Mouse (Mus musculus) lung, embryonic 15.5 days (tissue): ENCODE measurements at regions not wholly inside any gene's neighbourhood (a gene's known extent, or its start where the extent isn't known, plus 50 kb on each side); places are given as distances from the start of the nearest gene placed in this dataset.
"Not testable (repeated sequence)": the region's sequence is repeated elsewhere in the genome, so short reads cannot be mapped to it uniquely, and the experiment has no call there.

Experiments used
- ATAC-seq: fragments of 200-750 bp; cut with Nextera tagmentation; 2 replicates; pipeline ENCODE4 v1.8.0; 2017; ENCODE audit warnings: moderate number of reproducible peaks, borderline replicate concordance; ENCODE audit not compliant: low FRiP score, low TSS enrichment; ENCODE audit errors: extremely low read depth
- H3K27ac ChIP-seq: fragments of 300-500 bp; sonication (generic); 2 replicates; pipeline ENCODE4 v1.5.1; 2015; ENCODE audit warnings: moderate library complexity, mild to moderate bottlenecking, inconsistent platforms
- H3K27me3 ChIP-seq: fragments of 300-500 bp; sonication (generic); 2 replicates; pipeline ENCODE4 v1.6.1; 2015; ENCODE audit warnings: inconsistent platforms
- H3K36me3 ChIP-seq: fragments of 300-500 bp; sonication (generic); 2 replicates; pipeline ENCODE4 v1.6.1; 2015; ENCODE audit warnings: inconsistent platforms
- H3K4me1 ChIP-seq: fragments of 300-500 bp; sonication (generic); 2 replicates; pipeline ENCODE4 v1.6.1; 2015; ENCODE audit warnings: inconsistent platforms
- H3K4me2 ChIP-seq: fragments of 300-500 bp; sonication (generic); 2 replicates; pipeline ENCODE4 v1.6.1; 2015; ENCODE audit warnings: inconsistent platforms, mild to moderate bottlenecking, moderate library complexity
- H3K4me3 ChIP-seq: fragments of 300-500 bp; sonication (generic); 2 replicates; pipeline ENCODE4 v1.5.1; 2015; ENCODE audit warnings: mild to moderate bottlenecking, inconsistent platforms
- H3K9ac ChIP-seq: fragments of 300-500 bp; sonication (generic); 2 replicates; pipeline ENCODE4 v1.6.1; 2015; ENCODE audit warnings: inconsistent platforms
- H3K9me3 ChIP-seq: fragments of 300-500 bp; sonication (generic); 2 replicates; pipeline ENCODE4 v1.6.1; 2016; ENCODE audit warnings: inconsistent platforms
- WGBS: fragments of 180-500 bp; shearing (Covaris S2); methylation state at CpG from one replicate; pipeline ENCODE4 v1.1.7; 2015; 5-methylcytosine and 5-hydroxymethylcytosine counted together

- no peaks in the 10 kb centered on the region for H3K9me3 ChIP-seq
- no peak overlapping the region for H3K27ac ChIP-seq
- H3K4me1 ChIP-seq = no peaks in the 10 kb centered on the region
- no peaks in the 10 kb centered on the region for H3K27me3 ChIP-seq
- H3K9ac ChIP-seq = no peak overlapping the region
- H3K4me3 ChIP-seq = no peak overlapping the region
- no peak overlapping the region for H3K4me2 ChIP-seq
- 18% methylated on average over 2 of the region's 2 CpGs for WGBS
- H3K36me3 ChIP-seq = no peaks in the 10 kb centered on the region
- ATAC-seq = peak; percentile 57; the same call in 1 of the 2 replicates
These were observed 74.1 kb upstream of the Diaph3 start for GRCm38 (mm10) chr14:87215099-87215498.

GRCm38 (mm10) chr14:87217042-87217441 lies 76.0 kb upstream of the Diaph3 start:
- no peaks in the 10 kb centered on the region for H3K36me3 ChIP-seq
- no peak overlapping the region for H3K27ac ChIP-seq
- no peak overlapping the region for H3K9ac ChIP-seq
- no peak for ATAC-seq
- no peak overlapping the region for H3K4me3 ChIP-seq
- H3K4me1 ChIP-seq = no peaks in the 10 kb centered on the region
- no peaks in the 10 kb centered on the region for H3K9me3 ChIP-seq
- WGBS = 61% methylated on average over 7 of the region's 7 CpGs
- H3K4me2 ChIP-seq = no peak overlapping the region
- no peaks in the 10 kb centered on the region for H3K27me3 ChIP-seq

- WGBS = 68% methylated on average over 3 of the region's 3 CpGs
- H3K9me3 ChIP-seq = no peaks in the 10 kb centered on the region
These were observed 78.9 kb upstream of the Diaph3 start for GRCm38 (mm10) chr14:87219975-87220374.

GRCm38 (mm10) chr14:87224870-87225269 lies 83.8 kb upstream of the Diaph3 start:
- Histone ChIP-seq H3K27me3 (no peaks in the 10 kb centered on the region), H3K36me3 (no peaks in the 10 kb centered on the region), H3K4me3 (no peak overlapping the region), H3K4me2 (no peak overlapping the region), H3K9me3 (no peaks in the 10 kb centered on the region), H3K9ac (no peak overlapping the region), H3K4me1 (no peaks in the 10 kb centered on the region), H3K27ac (no peak overlapping the region)
- 55% methylated on average over 5 of the region's 5 CpGs for WGBS
- no peak for ATAC-seq

More at GRCm38 (mm10) chr14:87219975-87220374, 78.9 kb upstream of the Diaph3 start:
- no peaks in the 10 kb centered on the region for H3K4me1 ChIP-seq
- no peak for ATAC-seq
- no peak overlapping the region for H3K4me3 ChIP-seq
- no peak overlapping the region for H3K27ac ChIP-seq
- no peaks in the 10 kb centered on the region for H3K27me3 ChIP-seq
- H3K9ac ChIP-seq = no peak overlapping the region
- H3K4me2 ChIP-seq = no peak overlapping the region
- no peaks in the 10 kb centered on the region for H3K36me3 ChIP-seq

GRCm38 (mm10) chr14:87249258-87249657 lies 108.2 kb upstream of the Diaph3 start:
- Histone ChIP-seq H3K27ac (no peak overlapping the region), H3K36me3 (no peaks in the 10 kb centered on the region), H3K4me2 (no peak overlapping the region), H3K27me3 (no peaks in the 10 kb centered on the region), H3K9me3 (no peaks in the 10 kb centered on the region), H3K9ac (no peak overlapping the region), H3K4me3 (no peak overlapping the region), H3K4me1 (no peaks in the 10 kb centered on the region)
- WGBS = 77% methylated on average over 2 of the region's 2 CpGs
- no peak for ATAC-seq

- no peak overlapping the region for H3K27ac ChIP-seq
- 73% methylated on average over 5 of the region's 5 CpGs for WGBS
- H3K36me3 ChIP-seq = no peaks in the 10 kb centered on the region
- H3K9ac ChIP-seq = no peak overlapping the region
- no peaks in the 10 kb centered on the region for H3K27me3 ChIP-seq
- no peak overlapping the region for H3K4me2 ChIP-seq
- H3K9me3 ChIP-seq = no peaks in the 10 kb centered on the region
- no peaks in the 10 kb centered on the region for H3K4me1 ChIP-seq
- no peak overlapping the region for H3K4me3 ChIP-seq
- no peak for ATAC-seq
These were observed 114.6 kb upstream of the Diaph3 start for GRCm38 (mm10) chr14:87255484-87256208.

- Histone ChIP-seq H3K4me2 (no peak overlapping the region), H3K4me3 (no peak overlapping the region), H3K36me3 (no peaks in the 10 kb centered on the region), H3K27ac (no peak overlapping the region), H3K9ac (no peak overlapping the region), H3K27me3 (no peaks in the 10 kb centered on the region), H3K9me3 (no peaks in the 10 kb centered on the region), H3K4me1 (no peaks in the 10 kb centered on the region)
- 63% methylated on average over 5 of the region's 5 CpGs for WGBS
- ATAC-seq = no peak
These were observed 120.7 kb upstream of the Diaph3 start for GRCm38 (mm10) chr14:87261726-87262125.

- no peak for ATAC-seq
- H3K4me3 ChIP-seq = no peak overlapping the region
- WGBS = 73% methylated on average over 4 of the region's 4 CpGs
These were observed 123.8 kb upstream of the Diaph3 start for GRCm38 (mm10) chr14:87264826-87265225.

GRCm38 (mm10) chr14:87266309-87266708 lies 125.3 kb upstream of the Diaph3 start:
- WGBS = 14% methylated on average over 6 of the region's 6 CpGs
- no peak overlapping the region for H3K9ac ChIP-seq
- H3K4me3 ChIP-seq = no peak overlapping the region
- no peak overlapping the region for H3K27ac ChIP-seq
- no peaks in the 10 kb centered on the region for H3K4me1 ChIP-seq
- H3K4me2 ChIP-seq = no peak overlapping the region
- no peak for ATAC-seq
- H3K27me3 ChIP-seq = no peaks in the 10 kb centered on the region
- no peaks in the 10 kb centered on the region for H3K36me3 ChIP-seq
- no peaks in the 10 kb centered on the region for H3K9me3 ChIP-seq

More at GRCm38 (mm10) chr14:87264826-87265225, 123.8 kb upstream of the Diaph3 start:
- H3K27me3 ChIP-seq = no peaks in the 10 kb centered on the region
- no peak overlapping the region for H3K9ac ChIP-seq
- no peaks in the 10 kb centered on the region for H3K9me3 ChIP-seq
- H3K27ac ChIP-seq = no peak overlapping the region
- no peaks in the 10 kb centered on the region for H3K4me1 ChIP-seq
- H3K36me3 ChIP-seq = no peaks in the 10 kb centered on the region
- no peak overlapping the region for H3K4me2 ChIP-seq

- ATAC-seq = 0 out of 2 replicates have a peak, but pooled peaks have one; percentile 44
- H3K9me3 ChIP-seq, H3K36me3 ChIP-seq, H3K4me1 ChIP-seq, H3K4me3 ChIP-seq, H3K9ac ChIP-seq, H3K27me3 ChIP-seq, H3K4me2 ChIP-seq: not testable (repeated sequence)
- 78% methylated on average over 8 of the region's 8 CpGs for WGBS
- H3K27ac ChIP-seq = peak overlapping the region; percentile 50; the same call in 1 of the 2 replicates
These were observed 127.2 kb upstream of the Tdrd3 start for GRCm38 (mm10) chr14:87289266-87289665.

- Histone ChIP-seq H3K27ac (peak overlapping the region; percentile 50; the same call in 1 of the 2 replicates), H3K4me3 (no peak overlapping the region), H3K9me3 (no peaks in the 10 kb centered on the region), H3K4me1 (0 out of 2 replicates have a peak, but pooled peaks cover 5% of the 10 kb centered on the region), H3K4me2 (no peak overlapping the region), H3K9ac (no peak overlapping the region), H3K27me3 (no peaks in the 10 kb centered on the region), H3K36me3 (no peaks in the 10 kb centered on the region)
- 42% methylated on average over 4 of the region's 4 CpGs for WGBS
- ATAC-seq = peak; percentile 85
These were observed 126.7 kb upstream of the Tdrd3 start for GRCm38 (mm10) chr14:87289708-87290243.

- H3K27me3 ChIP-seq = no peaks in the 10 kb centered on the region
- no peak overlapping the region for H3K9ac ChIP-seq
- no peaks in the 10 kb centered on the region for H3K9me3 ChIP-seq
- no peaks in the 10 kb centered on the region for H3K36me3 ChIP-seq
- H3K4me1 ChIP-seq = 0 out of 2 replicates have a peak, but pooled peaks cover 2% of the 10 kb centered on the region
- 84% methylated on average over 3 of the region's 3 CpGs for whole genome bisulfite sequencing
- H3K27ac ChIP-seq = no peak overlapping the region
- no peak overlapping the region for H3K4me2 ChIP-seq
- no peak for ATAC-seq
- H3K4me3 ChIP-seq = no peak overlapping the region
These were observed 121.2 kb upstream of the Tdrd3 start for GRCm38 (mm10) chr14:87295206-87295605.
